Mouse (Mus musculus): Measurements from ENCODE around the gene Bloc1s3. TPM values are rescaled to one million over a fixed set of nuclear protein-coding genes. Genes with fewer than 3 reads are reported as not detected.

Bloc1s3 gene
- total and polyA plus RNA-seq, 3 experiments = 6.1 to 7.5 TPM; not detected in 1

- H3K27ac ChIP-seq (ENCODE audit: control insufficient read depth, low read depth, low read length) = no peak overlapping the region
- DNase-seq (ENCODE audit: low read depth, low spot score) = no peak
- no peaks in the 10 kb centered on the region for H3K27me3 ChIP-seq (ENCODE audit: control insufficient read depth in 1 of 2, insufficient read depth in 2 of 2, low read length in 2 of 2)
- H3K9ac ChIP-seq (ENCODE audit: control insufficient read depth, low read depth, low read length, poor library complexity, severe bottlenecking) = no peak overlapping the region
- TF ChIP-seq GABPA (IDR thresholded peaks at IDR 0.05; ENCODE audit: low read depth, low read length) (no peak), BHLHE40 (IDR thresholded peaks at IDR 0.05; ENCODE audit: borderline replicate concordance, low read depth, low read length) (no peak), JUND (IDR thresholded peaks at IDR 0.05; ENCODE audit: low read depth, low read length) (no peak), TAL1 (IDR thresholded peaks at IDR 0.05; ENCODE audit: low read length) (no peak), TCF12 (IDR thresholded peaks at IDR 0.05; ENCODE audit: low read depth, low read length) (no peak), TBP (IDR thresholded peaks at IDR 0.05; ENCODE audit: low read depth, low read length) (no peak), MAZ (IDR thresholded peaks at IDR 0.05; ENCODE audit: low read depth, low read length) (no peak), UBTF (IDR thresholded peaks at IDR 0.05; ENCODE audit: borderline replicate concordance, insufficient read depth, low read depth, low read length) (no peak), ZC3H11A (IDR thresholded peaks at IDR 0.05; ENCODE audit: low read depth, low read length) (no peak), POLR2AphosphoS5 (IDR thresholded peaks at IDR 0.05; ENCODE audit: borderline replicate concordance, low read depth, low read length) (no peak), ZMIZ1 (IDR thresholded peaks at IDR 0.05; ENCODE audit: low read depth, low read length) (no peak), NRF1 (IDR thresholded peaks at IDR 0.05; ENCODE audit: insufficient read depth, low read depth, low read length, poor library complexity, severe bottlenecking) (no peak)
- H3K36me3 ChIP-seq (ENCODE audit: control insufficient read depth in 1 of 2, insufficient read depth in 2 of 2, low read length in 2 of 2) = no peaks in the 10 kb centered on the region; a peak in 1 of 4 replicates
- H3K4me3 ChIP-seq (ENCODE audit: control insufficient read depth in 1 of 2, insufficient read depth in 1 of 2, low read depth in 2 of 2, low read length in 2 of 2) = no peak overlapping the region
- H3K79me2 ChIP-seq (ENCODE audit: control insufficient read depth, insufficient read depth, low read length, poor library complexity) = peaks cover 38% of the 10 kb centered on the region
- H3K4me1 ChIP-seq (ENCODE audit: control insufficient read depth in 1 of 2, insufficient read depth in 2 of 2, low read length in 2 of 2) = no peaks in the 10 kb centered on the region
- H3K9me3 ChIP-seq (replicated peaks; ENCODE audit: insufficient read depth, low read length) = no peaks in the 10 kb centered on the region
Observed at GRCm38 (mm10) chr7:19547344-19547969, 39.3 kb upstream of the Bloc1s3 start.

- no peak overlapping the region for H3K27ac ChIP-seq (ENCODE audit: control insufficient read depth, low read depth, low read length)
- H3K4me3 ChIP-seq (ENCODE audit: control insufficient read depth in 1 of 2, insufficient read depth in 1 of 2, low read depth in 2 of 2, low read length in 2 of 2) = no peak overlapping the region
- no peaks in the 10 kb centered on the region; a peak in 1 of 4 replicates for H3K36me3 ChIP-seq (ENCODE audit: control insufficient read depth in 1 of 2, insufficient read depth in 2 of 2, low read length in 2 of 2)
- H3K4me1 ChIP-seq (ENCODE audit: control insufficient read depth in 1 of 2, insufficient read depth in 2 of 2, low read length in 2 of 2) = no peaks in the 10 kb centered on the region
- H3K79me2 ChIP-seq (ENCODE audit: control insufficient read depth, insufficient read depth, low read length, poor library complexity) = peaks cover 41% of the 10 kb centered on the region
- TF ChIP-seq MXI1 (IDR thresholded peaks at IDR 0.05; ENCODE audit: low read depth, low read length) (no peak), POLR2AphosphoS2 (IDR thresholded peaks at IDR 0.05; ENCODE audit: low read length) (no peak), ZC3H11A (IDR thresholded peaks at IDR 0.05; ENCODE audit: low read depth, low read length) (no peak), CTCF (IDR thresholded peaks at IDR 0.05 in 2 of 3, conservative IDR thresholded peaks at IDR 0.05 in 1 of 3; ENCODE audit: control insufficient read depth in 1 of 3, insufficient read depth in 1 of 3, low read depth in 2 of 3, low read length in 3 of 3, poor library complexity in 1 of 3, severe bottlenecking in 1 of 3) (no peak), ETS1 (IDR thresholded peaks at IDR 0.05; ENCODE audit: low read depth, low read length) (no peak), KAT2A (conservative IDR thresholded peaks at IDR 0.05; ENCODE audit: low read depth, low read length) (no peak), ZKSCAN1 (IDR thresholded peaks at IDR 0.05; ENCODE audit: low read depth, low read length) (no peak), MEF2A (IDR thresholded peaks at IDR 0.05; ENCODE audit: extremely low read depth, insufficient replicate concordance, low read depth, low read length, poor library complexity, severe bottlenecking) (no peak), ZMIZ1 (IDR thresholded peaks at IDR 0.05; ENCODE audit: low read depth, low read length) (no peak), POLR2A (IDR thresholded peaks at IDR 0.05; ENCODE audit: control insufficient read depth in 1 of 2, insufficient read depth in 1 of 2, low read depth in 1 of 2, low read length in 2 of 2, poor library complexity in 1 of 2) (no peak), HCFC1 (IDR thresholded peaks at IDR 0.05; ENCODE audit: low read depth, low read length) (no peak), NRF1 (IDR thresholded peaks at IDR 0.05; ENCODE audit: insufficient read depth, low read depth, low read length, poor library complexity, severe bottlenecking) (no peak), JUND (IDR thresholded peaks at IDR 0.05; ENCODE audit: low read depth, low read length) (no peak), SIN3A (IDR thresholded peaks at IDR 0.05; ENCODE audit: low read length) (no peak), BHLHE40 (IDR thresholded peaks at IDR 0.05; ENCODE audit: borderline replicate concordance, low read depth, low read length) (no peak), UBTF (IDR thresholded peaks at IDR 0.05; ENCODE audit: borderline replicate concordance, insufficient read depth, low read depth, low read length) (no peak)
- H3K9ac ChIP-seq (ENCODE audit: control insufficient read depth, low read depth, low read length, poor library complexity, severe bottlenecking) = no peak overlapping the region
- DNase-seq (ENCODE audit: low read depth, low spot score) = no peak
- H3K27me3 ChIP-seq (ENCODE audit: control insufficient read depth in 1 of 2, insufficient read depth in 2 of 2, low read length in 2 of 2) = no peaks in the 10 kb centered on the region
- no peaks in the 10 kb centered on the region for H3K9me3 ChIP-seq (replicated peaks; ENCODE audit: insufficient read depth, low read length)
Observed at GRCm38 (mm10) chr7:19546007-19546406, 37.8 kb upstream of the Bloc1s3 start.
